Mouse (Mus musculus) cerebellum, adult 18-20 months (tissue): ENCODE results near the gene Etv1.
"Not testable (repeated sequence)": the region's sequence is repeated elsewhere in the genome, so short reads cannot be mapped to it uniquely, and the experiment has no call there.

Experiments
- DNase-seq, 2 experiments: peaks; one replicate each; pipeline ENCODE4 v3.0.0; 2021

Etv1 gene

DNA sequence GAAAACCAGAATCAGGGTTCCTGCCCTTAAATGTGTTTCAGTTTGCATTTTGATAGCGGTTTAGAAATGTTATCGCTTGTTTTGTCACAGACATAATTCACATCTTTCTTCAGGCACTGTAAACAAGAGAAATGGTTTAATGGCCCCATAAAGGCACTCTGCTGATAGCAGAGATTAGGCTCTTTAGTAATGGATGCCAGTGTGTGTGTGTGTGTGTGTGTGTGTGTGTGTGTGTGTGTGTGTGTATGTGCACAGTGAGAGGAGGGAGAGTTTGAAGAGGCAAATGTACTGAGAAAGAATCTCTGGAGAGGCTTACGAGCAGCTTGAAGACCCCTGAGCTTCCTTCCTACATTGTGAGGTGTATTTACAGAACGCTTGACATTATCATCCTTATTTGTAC lies 41.5 kb downstream of the Etv1 start:
- DNase-seq: no peak

DNA sequence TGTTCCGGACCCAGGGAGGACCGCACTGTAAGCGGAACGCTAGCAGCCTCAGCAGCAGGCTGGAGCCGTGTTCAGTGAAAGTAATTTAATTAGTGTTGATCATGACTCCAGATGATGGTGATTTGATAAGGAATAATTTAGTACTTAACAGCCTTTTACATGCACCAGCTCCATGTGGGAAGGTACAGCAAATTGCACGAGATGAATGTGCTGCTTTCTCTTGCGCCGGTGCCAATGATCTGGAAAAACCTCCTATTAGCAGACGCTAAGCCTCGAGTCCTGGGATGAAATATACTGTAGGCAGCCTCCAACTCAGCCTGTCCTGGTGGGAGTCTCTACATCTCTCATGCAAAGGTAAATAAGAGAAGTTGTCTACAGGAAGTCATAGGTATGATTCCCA lies 45.2 kb downstream of the Etv1 start:
- peak; percentile 60 to 64 for DNase-seq

DNA sequence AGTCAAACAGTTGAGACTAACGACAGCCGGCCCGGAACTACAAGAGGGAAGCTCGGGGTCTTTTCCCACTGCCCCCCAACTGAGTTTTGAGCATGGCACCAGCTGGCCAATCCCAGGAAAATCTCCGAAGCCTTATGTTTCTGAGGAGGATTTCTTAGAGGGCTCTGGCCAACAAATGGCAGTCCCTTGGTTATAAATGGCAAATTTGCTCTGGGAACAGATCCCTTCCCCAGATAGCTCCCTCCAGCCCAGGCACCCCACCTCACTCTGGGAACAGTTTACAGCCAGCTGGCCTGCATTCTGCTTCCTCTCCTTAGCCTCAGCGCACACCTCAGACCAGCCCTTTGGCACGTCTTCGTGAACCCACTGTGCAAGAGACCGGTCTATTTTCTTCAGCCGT lies 53.8 kb downstream of the Etv1 start:
- DNase-seq: peak; percentile 91 to 97

DNA sequence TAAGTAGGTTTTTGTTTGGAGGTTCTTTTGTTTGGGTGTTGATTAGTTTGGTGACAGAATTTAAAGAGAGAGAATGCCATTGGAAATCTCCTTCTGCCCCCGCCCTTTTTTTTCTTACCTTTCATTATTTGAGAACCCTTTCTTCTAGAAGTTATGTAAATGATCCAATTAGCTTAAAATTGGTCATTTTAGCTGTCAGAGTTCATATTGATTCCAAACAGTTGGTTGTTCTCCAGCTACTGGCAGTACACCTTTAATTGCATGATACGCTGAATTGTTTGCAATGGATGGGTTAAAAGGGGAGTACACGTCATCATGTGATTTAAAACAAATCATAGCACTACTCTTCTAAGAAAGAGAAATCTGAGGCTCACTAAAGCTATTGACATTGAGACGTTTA lies 55.4 kb downstream of the Etv1 start:
- no peak for DNase-seq

DNA sequence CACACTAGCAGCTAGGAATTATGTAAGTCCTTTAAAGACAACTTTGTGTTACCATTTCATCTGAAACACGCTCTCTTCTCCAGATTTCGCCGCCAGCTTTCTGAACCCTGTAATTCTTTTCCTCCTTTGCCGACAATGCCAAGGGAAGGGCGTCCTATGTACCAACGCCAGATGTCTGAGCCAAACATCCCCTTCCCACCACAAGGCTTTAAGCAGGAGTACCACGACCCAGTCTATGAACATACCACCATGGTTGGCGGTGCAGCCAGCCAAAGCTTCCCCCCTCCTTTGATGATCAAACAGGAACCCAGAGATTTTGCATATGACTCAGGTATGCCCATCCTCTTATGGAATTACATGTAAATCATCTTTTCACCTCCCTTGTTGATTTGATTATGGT lies 55.8 kb downstream of the Etv1 start:
- not testable (repeated sequence) for DNase-seq

DNA sequence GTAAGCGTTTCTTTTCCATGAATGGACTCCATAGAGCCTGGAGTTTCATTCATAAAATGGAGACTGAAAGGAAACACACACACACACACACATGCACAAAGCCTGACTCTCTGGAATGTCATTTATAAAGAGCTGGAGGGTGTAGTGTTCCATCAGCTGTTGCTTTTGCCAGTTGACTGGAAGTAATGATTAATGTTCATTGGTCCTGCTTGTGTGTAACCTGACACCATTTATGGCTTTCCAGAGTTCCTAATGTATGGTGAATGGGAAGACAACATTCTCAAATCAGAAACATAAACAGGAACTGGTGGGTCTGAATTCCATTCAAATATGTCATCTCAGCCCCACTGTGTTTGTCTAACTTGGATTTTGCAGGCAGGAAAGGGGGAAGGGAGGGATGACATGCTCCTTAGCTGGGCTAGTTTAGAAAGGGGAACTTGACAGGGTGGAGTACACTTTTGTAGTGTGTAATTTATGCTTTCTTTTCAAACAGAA lies 64.7 kb downstream of the Etv1 start:
- peak in 1 of 2 experiments; percentile 2 for DNase-seq

DNA sequence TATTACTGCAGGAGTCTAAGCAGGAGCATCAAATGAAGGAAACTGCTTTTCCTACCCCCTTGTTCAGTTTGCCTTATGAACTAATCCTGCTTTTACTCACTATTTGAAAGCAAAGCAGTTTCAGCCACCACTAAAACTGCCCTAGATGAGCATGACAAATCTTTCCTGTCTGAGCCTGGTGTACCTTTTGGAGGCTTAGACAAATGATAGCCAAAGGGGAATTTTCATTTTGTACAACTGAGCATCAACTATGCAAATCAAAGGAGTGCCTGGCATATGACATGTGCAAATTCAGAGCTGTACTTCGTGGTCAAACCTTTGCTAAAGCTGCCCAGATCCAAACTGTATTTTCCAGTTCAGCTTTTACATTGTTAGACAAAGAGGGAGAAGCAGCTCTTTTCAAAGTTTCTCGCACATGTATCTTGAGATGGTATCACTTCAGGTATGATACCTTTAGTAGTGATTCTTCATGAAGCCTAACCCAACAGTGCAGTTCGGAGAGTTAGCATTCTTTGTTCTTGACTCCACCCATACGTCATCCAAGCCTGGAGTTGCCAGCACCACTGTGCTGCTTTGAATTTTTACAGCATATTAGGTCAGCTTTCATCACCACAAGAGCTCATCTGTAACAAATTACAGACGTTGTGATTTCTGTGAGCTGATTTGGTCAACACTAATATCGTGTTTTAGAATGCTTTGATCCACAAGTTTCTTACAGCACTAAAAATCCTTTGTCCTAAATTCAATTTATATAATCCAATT lies 68.5 kb downstream of the Etv1 start:
- peak in 1 of 2 experiments; percentile 2 for DNase-seq

DNA sequence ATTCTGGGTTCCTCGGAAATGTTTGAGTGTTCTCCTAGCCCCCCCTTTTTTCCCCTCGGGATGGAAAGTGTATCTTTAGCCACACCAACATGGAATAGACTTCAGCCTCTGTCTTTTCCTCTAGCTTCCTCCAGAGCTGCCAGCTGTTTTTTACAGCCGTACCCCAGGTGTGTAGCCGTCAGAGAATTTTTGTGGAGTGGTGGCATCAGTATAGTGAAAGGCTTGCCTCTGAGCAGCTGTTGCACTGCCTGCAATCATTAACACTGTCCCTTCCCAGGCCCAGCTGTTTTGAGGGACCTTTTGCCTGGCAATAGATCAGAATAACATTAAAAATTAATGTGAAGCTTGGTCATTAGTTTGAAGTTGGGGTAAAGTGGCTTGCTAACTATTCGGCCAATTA lies 70.8 kb downstream of the Etv1 start:
- peak in 1 of 2 experiments; percentile 16 for DNase-seq

DNA sequence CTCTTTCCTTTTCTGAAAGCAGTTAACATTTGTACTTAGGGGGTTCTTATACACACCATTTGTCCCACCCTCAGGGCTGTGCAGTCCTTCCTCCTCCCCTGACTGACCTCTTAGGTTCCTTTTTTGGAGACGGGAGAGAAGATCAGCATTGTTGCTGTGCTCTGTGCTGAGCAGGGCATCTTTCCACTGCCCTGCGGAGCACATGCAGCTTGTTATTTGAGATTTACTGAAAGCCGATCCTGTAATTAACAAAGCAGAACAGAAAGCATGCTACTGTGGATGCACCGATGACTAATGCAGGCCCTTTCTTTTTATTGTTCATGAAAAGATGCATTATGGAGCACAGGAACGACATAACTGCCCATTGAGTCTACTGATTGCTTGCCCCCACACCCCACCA lies 75.1 kb downstream of the Etv1 start:
- DNase-seq: peak in 1 of 2 experiments; percentile 3

DNA sequence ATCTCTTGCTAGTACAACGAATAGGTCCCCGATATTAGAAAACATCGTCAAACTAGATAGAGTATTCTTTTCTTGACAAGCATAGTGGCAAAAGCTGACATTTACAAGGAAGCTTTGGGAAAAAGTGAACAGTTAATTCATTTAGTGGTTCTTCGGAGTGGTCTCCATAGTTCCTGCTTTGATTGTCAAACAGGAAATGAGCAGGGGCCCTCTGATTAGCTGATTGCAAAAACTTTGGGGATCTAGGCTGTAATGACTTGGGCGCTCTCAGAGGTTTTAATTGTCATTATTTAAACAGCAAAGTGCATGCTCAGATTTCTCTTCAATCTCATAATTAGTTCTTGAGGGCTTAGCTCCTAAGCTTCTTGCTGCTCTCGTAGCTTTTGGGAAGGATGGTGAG lies 75.6 kb downstream of the Etv1 start:
- DNase-seq: peak in 1 of 2 experiments; percentile 1

DNA sequence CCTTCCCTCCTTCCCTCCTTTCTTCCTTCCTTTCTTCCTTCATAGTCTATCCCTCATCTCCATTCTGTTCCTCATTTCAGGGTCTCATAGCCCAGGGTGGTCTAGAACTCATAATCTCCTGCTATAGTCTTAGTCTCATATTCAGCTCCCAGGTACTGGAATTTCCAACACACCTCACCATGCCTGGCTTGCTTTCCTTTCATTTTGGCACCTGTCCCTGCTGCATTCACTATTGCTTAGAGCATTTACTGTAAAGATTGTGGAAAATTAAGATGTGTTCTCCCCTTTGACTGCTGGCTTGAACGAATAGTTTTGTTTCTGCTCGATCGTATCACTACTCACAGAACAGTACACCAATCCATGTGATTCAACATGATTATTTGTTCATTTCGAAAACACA lies 80.5 kb downstream of the Etv1 start:
- peak in 1 of 2 experiments; percentile 42 for DNase-seq

DNA sequence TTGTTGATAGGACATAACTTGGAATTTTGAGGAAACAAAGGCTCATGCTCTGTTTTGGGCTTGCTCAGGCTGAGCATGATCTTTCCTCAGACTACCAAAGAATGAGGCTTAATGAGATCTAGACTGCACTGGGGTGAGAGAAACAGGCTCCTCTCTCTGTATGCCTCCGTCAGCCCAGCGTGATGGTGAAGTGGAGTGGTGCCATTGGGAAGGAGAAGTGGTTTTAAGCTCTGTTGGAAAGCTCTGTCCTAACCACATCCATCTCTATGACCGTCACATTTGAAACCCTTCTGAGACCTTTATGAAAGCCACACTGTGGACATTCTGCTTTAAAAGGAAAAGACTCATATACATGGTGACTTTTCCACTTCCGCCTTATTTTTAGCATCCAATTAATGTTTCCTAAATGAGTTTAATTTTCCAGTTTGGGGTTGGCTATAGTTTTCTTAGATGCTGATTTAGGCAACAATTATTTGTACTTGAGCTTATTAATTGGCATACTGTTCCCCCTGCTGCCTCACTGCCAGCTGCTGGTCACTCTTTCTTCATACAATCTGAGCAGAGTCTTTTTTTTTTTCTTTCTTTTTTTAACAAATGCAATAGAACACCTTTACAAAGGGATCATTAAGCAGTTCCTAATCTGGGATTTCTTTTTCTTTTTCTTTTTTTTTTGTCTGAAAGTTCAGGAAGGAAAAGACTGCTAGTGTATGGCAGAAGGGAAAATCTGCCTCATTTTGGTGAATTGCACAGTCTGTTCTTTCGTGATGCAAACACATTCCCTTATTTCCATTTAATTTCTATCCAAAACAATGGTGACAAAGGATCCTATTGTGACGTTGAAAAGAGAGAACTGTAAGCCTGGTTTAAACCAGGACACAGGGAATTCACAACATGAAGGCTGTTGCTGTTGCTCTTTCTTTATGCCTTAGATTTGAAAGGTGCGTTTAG lies 81.3 kb downstream of the Etv1 start:
- DNase-seq: peak in 1 of 2 experiments; percentile 14

DNA sequence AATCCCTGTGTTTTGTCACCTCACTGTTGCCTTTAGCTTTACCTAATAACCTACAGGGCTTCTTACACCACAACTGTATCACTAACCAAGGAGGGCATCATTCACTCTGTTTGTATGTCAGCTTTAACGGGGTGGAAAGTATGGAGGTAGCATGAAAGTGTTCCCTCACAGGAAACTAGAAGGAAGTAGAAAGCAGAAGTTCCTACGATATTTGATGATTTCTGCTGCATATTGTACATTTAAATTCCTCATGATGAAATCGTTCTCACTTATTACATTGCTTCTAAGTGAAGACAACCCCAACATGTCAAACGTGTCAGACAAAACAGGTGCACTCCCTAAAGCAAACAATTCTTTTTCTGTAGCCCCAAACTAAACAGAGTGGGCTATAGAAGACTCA lies 84.2 kb downstream of the Etv1 start:
- no peak for DNase-seq

DNA sequence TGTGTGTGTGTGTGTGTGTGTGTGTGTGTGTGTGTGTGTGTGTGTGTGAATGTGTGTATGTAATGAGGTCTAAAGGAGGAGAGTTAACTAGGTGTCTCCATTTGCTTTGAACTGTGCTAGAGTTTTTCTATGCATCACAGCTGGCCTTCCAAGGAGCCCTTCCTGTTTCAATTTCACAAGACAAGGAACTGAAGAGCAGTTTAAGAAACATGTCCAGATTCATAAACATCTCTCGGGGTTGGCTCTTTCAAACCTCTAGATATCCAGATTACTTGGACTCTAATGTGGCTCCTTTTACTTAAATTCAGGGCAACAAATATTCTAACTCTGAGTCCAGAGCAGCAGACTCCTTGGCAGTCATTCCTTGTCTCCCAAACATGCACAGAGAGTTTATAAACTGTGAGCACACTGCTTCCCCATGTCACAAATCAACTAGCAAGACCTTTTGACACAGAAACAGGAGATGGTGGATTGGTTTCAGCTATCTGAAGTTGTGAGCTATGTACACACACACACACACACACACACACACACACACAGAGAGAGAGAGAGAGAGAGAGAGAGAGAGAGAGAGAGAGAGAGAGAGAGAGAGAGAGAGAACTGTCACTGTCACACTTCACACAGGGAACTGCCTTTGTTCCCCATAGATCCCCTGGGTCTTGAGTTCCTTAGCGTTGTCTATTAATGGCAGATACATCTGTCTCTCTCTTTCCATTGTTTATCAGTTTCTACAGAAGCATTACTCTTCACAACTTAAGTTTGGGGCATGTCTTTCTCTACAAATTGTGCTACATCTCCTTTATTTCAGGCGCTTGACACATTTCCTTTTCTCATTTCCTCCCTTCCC lies 85.0 kb downstream of the Etv1 start:
- no peak for DNase-seq

DNA sequence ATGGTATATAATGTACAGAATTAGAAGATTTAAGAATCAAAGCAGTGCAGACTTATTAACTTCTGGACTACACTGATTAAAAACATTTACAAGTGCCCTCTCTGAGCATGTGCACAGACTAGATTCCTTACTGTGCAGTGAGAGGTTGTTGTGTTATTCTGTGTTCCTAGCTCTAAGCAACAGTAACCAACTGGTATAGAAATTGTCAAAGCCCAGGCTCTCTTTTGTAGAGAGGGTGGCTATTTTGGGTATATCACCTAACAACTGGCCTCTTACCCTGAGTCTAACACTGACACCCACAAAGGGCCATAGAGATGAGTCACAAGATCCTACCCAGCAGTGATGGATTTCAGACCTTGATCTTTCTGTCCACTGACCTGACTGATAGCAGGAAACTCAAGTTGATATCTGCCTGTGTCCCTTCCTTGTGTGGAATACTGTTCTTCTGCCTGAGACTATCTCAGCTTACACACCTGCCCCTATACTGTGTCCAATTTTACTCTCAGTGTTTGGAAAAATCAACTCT lies 95.4 kb downstream of the Etv1 start:
- no peak for DNase-seq

DNA sequence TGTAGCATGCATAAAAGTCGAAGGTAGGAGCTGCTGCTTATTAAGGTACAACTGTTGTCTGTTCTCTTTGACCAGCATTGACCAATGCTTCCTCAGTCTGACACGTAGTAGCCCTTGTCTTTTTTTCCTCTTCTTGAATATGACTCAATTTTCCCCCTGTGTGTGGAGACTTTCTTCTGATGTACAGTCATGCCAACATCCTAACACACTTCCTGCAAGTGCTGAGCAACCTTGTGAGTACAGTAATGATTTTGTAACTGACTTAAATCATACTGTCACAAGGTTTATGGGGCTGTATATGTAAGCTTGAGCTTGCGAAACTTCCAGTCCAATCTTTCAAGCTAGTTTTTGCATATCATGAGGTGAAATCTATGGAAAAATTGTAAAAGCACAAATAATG lies 125.3 kb downstream of the Etv1 start:
- DNase-seq: no peak

DNA sequence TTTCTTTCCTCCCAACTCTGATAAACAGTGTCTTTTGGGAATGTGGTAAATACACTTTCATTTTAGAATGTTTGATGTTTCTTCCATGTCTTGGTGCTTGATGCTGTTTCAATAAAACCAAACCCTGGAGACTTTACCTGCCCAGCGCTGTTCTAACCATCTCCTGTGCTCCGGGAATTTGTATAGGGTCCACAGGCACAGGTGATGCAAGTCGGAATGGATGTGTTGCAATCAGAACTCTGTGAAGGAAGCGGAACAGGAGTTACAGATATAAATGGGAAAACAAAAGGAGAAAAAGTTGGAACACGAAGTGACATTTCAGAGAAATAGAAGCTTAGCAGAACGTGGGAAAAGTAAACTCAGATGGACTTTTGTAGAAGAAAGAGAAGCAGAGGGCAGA lies 127.1 kb downstream of the Etv1 start:
- no peak for DNase-seq

DNA sequence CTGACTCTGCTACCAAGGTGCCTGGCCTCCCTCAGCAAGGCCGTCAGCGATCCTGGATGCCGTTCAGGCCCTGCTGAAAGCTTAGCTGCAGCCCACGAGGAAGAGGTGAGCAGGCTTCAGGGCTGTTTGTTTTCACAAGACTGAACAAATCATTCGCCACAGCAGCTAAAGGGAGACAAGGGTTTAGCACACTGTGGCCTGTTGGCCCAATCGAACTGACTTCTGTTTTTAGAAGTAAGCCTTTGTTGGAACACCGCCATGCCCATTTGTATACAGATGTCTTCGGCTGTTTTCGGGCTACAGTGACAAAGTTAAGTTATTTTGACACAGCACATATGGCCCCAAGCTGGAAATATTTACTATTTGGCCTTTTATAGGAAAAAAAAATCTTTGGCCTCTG lies 127.6 kb downstream of the Etv1 start:
- DNase-seq: peak; percentile 33 to 38

DNA sequence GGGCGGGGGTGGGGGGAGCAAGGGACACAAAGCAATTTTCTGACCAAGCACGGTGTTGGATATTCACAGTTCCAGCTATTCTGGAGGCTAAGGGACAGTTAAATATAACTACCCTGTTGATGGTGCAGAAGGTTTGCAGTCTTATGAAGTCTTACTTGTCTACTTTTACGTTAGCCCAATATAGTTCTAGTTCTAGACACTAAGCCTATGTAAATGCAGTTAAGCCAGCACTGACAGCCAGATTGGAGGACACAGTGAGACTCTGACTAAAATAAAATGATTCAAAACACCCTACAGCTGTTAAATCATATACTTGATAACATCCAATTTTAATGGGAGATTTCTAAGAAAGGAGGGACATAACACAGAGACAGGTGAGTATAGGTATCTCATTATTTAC lies 129.8 kb downstream of the Etv1 start:
- DNase-seq: no peak
